Mouse (Mus musculus): Measurements from ENCODE around the gene Bcas1.

DNA sequence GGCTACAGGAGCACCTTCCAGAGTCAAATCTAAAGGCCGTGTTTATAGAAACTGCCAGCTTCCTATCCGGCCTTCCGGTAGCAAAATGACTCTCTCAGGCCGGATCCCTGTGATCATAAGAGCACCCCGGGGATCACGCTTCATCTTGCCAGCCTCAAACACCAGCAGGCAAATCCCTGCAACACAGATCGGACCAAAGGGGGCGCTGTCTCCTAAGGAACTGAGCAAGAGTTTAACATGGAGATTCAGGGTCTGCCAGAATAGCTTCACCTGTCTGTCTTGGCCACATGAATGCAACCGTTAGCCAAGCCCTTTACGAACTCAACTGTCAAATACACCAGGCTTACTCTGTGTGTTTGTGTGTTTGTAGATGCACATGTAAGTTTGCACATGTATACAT lies 8.9 kb downstream of the Bcas1 start:
- TF ChIP-seq POLR2A (IDR thresholded peaks at IDR 0.05; ENCODE audit: control insufficient read depth, extremely low read depth, insufficient read depth, low read length, poor library complexity) (no peak), CTCF (IDR thresholded peaks at IDR 0.05; ENCODE audit: borderline replicate concordance, control insufficient read depth, extremely low read depth, insufficient read depth, low read length, poor library complexity) (no peak)

Measured in thymus, adult 2 months (tissue).